Mouse (Mus musculus): ENCODE results near the gene Chrna4.

The Chrna4 gene

DNA sequence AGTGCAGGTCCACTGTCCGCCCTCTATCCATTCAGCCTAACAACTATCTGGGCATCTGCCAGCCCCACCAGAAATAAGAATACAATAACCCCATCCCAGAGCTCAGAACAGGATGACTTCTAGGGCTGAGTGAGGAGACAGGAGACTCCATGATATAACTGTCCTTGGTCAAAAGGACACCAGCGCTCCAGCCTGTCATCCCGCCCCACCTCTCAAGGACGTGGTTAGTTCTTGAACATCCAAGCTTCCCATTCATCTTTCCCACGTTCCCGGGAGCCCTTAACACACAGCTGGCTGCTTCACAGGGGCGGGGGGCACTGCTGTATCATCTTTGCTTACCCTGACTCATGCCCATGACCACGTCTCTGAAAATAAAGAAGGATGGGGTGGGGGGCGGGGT lies 5.6 kb upstream of the Chrna4 start:
- peaks cover 35% of the 10 kb centered on the region for H3K27me3 ChIP-seq (ENCODE audit: insufficient read depth, low read length)
- no peaks in the 10 kb centered on the region for H3K36me3 ChIP-seq (ENCODE audit: insufficient read depth, low read length)
- peaks cover 3% of the 10 kb centered on the region for H3K4me1 ChIP-seq (replicated peaks; ENCODE audit: low read depth, low read length)
- no peak for TF ChIP-seq POU5F1 (IDR thresholded peaks at IDR 0.05; ENCODE audit: borderline replicate concordance, low read length)
- TF ChIP-seq NANOG (IDR thresholded peaks at IDR 0.05; ENCODE audit: borderline replicate concordance, low read length), result no peak
- TF ChIP-seq CTCF (conservative IDR thresholded peaks at IDR 0.05; ENCODE audit: low read length), result no peak
- no peak overlapping the region for H3K4me3 ChIP-seq (replicated peaks; ENCODE audit: low read length)
- no peaks in the 10 kb centered on the region for H3K9me3 ChIP-seq (ENCODE audit: low read length)

DNA sequence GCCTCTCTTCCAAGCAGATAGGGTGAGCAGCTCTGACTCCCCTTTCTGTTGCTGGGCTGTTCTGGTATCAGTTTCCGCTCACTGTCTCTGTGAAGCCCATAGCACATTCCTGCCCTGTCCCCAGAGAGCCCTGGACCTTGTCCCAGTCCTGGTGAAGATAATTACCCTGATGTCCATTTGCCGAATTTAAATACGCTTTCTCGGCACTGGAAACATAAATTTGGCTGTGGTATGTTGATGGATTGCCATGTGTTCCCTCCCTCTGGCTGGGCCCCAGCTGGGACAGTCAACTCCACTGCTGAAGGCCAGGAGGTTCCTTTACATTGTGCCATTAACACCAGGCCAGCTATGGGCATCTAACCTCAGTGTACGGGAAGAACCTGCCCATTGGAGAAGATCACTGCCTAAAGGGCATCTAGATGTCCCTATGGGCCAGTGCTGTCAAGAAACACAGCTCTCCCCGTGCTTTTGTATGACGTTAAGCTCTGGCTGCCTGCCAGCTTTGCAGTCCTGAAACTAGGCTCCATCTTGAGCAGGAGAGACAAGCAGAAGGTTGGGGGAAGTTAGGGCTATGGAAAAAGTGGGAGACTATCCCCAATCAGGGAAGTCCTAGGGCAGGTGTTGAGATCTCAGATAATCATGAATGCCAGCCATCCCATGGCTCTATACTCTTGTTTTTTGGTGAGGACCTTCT lies 5.1 kb upstream of the Chrna4 start:
- Histone ChIP-seq H3K9me3 (ENCODE audit: low read length) (no peaks in the 10 kb centered on the region), H3K4me1 (replicated peaks; ENCODE audit: low read depth, low read length) (peaks cover 8% of the 10 kb centered on the region), H3K36me3 (ENCODE audit: insufficient read depth, low read length) (no peaks in the 10 kb centered on the region), H3K27me3 (ENCODE audit: insufficient read depth, low read length) (peaks cover 39% of the 10 kb centered on the region), H3K4me3 (replicated peaks; ENCODE audit: low read length) (no peak overlapping the region)
- TF ChIP-seq POU5F1 (IDR thresholded peaks at IDR 0.05; ENCODE audit: borderline replicate concordance, low read length) (no peak), NANOG (IDR thresholded peaks at IDR 0.05; ENCODE audit: borderline replicate concordance, low read length) (no peak), CTCF (conservative IDR thresholded peaks at IDR 0.05; ENCODE audit: low read length) (no peak)

GRCm38 (mm10) chr2:181044001-181044400 lies 655 bp upstream of the Chrna4 start:
- Histone ChIP-seq H3K4me1 (replicated peaks; ENCODE audit: low read depth, low read length) (peaks cover 40% of the 10 kb centered on the region), H3K27me3 (ENCODE audit: insufficient read depth, low read length) (peaks cover 54% of the 10 kb centered on the region), H3K36me3 (ENCODE audit: insufficient read depth, low read length) (no peaks in the 10 kb centered on the region), H3K4me3 (replicated peaks; ENCODE audit: low read length) (no peak overlapping the region), H3K9me3 (ENCODE audit: low read length) (no peaks in the 10 kb centered on the region)
- TF ChIP-seq NANOG (IDR thresholded peaks at IDR 0.05; ENCODE audit: borderline replicate concordance, low read length) (no peak), CTCF (conservative IDR thresholded peaks at IDR 0.05; ENCODE audit: low read length) (no peak), POU5F1 (IDR thresholded peaks at IDR 0.05; ENCODE audit: borderline replicate concordance, low read length) (no peak)

DNA sequence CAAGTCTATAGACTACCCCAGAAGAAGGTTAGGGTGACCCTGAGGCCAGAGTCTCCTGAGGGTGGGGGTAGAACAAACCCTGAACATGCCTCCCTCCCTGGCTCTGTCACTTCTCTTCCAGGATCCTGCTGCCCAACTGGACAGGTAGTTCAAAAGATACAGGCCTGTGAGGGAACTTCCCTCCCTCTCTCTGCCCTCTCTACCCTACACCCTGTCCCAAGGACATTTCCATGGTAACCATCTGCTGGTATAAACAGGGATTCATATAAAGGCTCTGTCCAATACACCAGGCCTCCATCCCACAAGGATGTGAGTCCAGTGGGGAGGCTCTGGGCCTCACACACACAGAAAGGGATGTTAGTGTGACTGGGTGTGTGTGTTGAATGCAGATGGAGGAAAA lies 970 bp downstream of the Chrna4 start:
- TF ChIP-seq NANOG (IDR thresholded peaks at IDR 0.05; ENCODE audit: borderline replicate concordance, low read length) (no peak), POU5F1 (IDR thresholded peaks at IDR 0.05; ENCODE audit: borderline replicate concordance, low read length) (no peak), CTCF (conservative IDR thresholded peaks at IDR 0.05; ENCODE audit: low read length) (no peak)
- H3K4me3 ChIP-seq (replicated peaks; ENCODE audit: low read length), result no peak overlapping the region

DNA sequence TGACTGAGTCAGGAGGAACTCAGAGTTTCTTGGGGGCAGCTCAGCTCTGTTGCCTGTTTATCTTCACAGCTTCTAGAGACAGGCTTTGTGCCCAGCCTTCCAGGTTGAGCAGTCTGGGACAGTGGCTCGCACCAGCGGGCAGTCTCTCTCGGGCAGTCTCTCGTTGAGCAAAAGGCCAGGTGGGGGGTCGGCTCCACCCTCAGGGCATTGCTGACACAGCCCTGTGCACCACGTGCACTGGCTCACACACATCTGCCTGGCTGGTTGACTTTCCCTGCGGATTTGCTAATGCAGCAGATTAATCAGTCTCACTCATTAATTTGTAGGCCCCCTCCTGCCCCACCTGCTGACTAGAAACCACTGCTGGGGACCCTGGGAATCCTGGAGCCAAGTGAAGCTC lies 1.4 kb downstream of the Chrna4 start:
- Histone ChIP-seq H3K36me3 (ENCODE audit: insufficient read depth, low read length) (no peaks in the 10 kb centered on the region), H3K4me1 (replicated peaks; ENCODE audit: low read depth, low read length) (peaks cover 50% of the 10 kb centered on the region), H3K27me3 (ENCODE audit: insufficient read depth, low read length) (peaks cover 65% of the 10 kb centered on the region), H3K4me3 (replicated peaks; ENCODE audit: low read length) (no peak overlapping the region; the same call in 1 of the 2 replicates), H3K9me3 (ENCODE audit: low read length) (no peaks in the 10 kb centered on the region)
- no peak for TF ChIP-seq CTCF (conservative IDR thresholded peaks at IDR 0.05; ENCODE audit: low read length)
- no peak for TF ChIP-seq POU5F1 (IDR thresholded peaks at IDR 0.05; ENCODE audit: borderline replicate concordance, low read length)
- TF ChIP-seq NANOG (IDR thresholded peaks at IDR 0.05; ENCODE audit: borderline replicate concordance, low read length), result no peak

More for the DNA sequence above, 970 bp downstream of the Chrna4 start:
- no peaks in the 10 kb centered on the region for H3K9me3 ChIP-seq (ENCODE audit: low read length)
- peaks cover 63% of the 10 kb centered on the region for H3K27me3 ChIP-seq (ENCODE audit: insufficient read depth, low read length)
- no peaks in the 10 kb centered on the region for H3K36me3 ChIP-seq (ENCODE audit: insufficient read depth, low read length)
- peaks cover 50% of the 10 kb centered on the region for H3K4me1 ChIP-seq (replicated peaks; ENCODE audit: low read depth, low read length)

DNA sequence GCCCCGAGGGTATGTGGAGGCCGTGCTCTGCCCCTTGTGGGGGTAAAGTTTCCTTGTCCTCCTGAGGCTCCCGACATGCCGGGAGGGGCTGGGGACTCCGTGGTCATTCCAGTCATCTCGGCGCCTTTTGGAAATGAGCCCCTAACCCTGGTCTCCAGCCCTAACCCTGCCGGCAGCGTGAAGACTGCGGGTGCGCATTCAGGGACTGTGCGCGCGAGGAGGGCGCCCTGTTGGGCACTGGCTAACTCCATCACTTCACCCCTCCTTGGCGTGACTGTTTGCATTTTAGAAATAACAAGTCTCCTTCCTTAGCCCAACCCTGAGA lies 4.0 kb downstream of the Chrna4 start:
- Histone ChIP-seq H3K36me3 (ENCODE audit: insufficient read depth, low read length) (no peaks in the 10 kb centered on the region), H3K4me3 (replicated peaks; ENCODE audit: low read length) (peak overlapping the region; percentile 81), H3K4me1 (replicated peaks; ENCODE audit: low read depth, low read length) (peaks cover 50% of the 10 kb centered on the region), H3K9me3 (ENCODE audit: low read length) (no peaks in the 10 kb centered on the region), H3K27me3 (ENCODE audit: insufficient read depth, low read length) (peaks cover 86% of the 10 kb centered on the region)
- TF ChIP-seq CTCF (conservative IDR thresholded peaks at IDR 0.05; ENCODE audit: low read length) (no peak), NANOG (IDR thresholded peaks at IDR 0.05; ENCODE audit: borderline replicate concordance, low read length) (no peak), POU5F1 (IDR thresholded peaks at IDR 0.05; ENCODE audit: borderline replicate concordance, low read length) (no peak)

DNA sequence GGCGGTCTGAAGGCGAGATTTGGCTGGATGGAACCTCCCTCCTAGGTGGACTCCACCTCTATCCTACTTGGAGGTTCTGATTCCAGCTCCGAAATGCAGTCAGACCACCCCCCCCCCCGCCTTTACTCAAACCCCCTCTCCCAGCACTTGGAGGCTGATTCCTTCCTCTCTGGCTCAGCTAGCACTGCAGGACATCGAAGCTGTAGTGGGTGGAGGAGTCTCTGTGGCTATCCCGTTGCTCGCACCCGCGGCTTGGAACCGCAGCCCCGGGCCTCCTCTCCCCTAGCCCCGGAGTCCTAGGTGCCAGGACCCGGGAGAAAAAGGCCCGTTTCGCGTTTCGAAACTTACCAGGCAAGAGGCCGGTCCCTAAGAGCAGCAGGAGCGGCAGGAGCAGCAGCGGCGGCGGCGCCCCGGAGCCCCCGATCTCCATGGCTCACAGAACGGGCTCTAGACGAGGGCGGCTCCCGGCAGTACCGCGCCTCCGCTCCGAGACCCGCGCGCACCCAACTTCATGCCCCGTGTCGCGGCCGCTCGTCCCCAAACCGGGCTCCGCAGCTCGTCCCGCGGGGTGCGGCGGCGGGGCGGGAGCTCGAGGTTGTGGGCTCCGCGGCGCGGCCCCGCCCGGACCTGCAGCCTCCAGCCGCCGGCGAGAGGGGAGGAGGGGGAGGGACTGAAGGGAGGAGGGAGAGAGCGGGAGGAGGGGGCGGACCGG lies 4.5 kb downstream of the Chrna4 start:
- Histone ChIP-seq H3K4me1 (replicated peaks; ENCODE audit: low read depth, low read length) (peaks cover 45% of the 10 kb centered on the region), H3K27me3 (ENCODE audit: insufficient read depth, low read length) (peaks cover 86% of the 10 kb centered on the region), H3K36me3 (ENCODE audit: insufficient read depth, low read length) (no peaks in the 10 kb centered on the region), H3K4me3 (replicated peaks; ENCODE audit: low read length) (peak overlapping the region; percentile 81), H3K9me3 (ENCODE audit: low read length) (no peaks in the 10 kb centered on the region)
- TF ChIP-seq NANOG (IDR thresholded peaks at IDR 0.05; ENCODE audit: borderline replicate concordance, low read length) (no peak), CTCF (conservative IDR thresholded peaks at IDR 0.05; ENCODE audit: low read length) (no peak), POU5F1 (IDR thresholded peaks at IDR 0.05; ENCODE audit: borderline replicate concordance, low read length) (no peak)

GRCm38 (mm10) chr2:181036561-181036960 lies 6.8 kb downstream of the Chrna4 start:
- Histone ChIP-seq H3K4me1 (replicated peaks; ENCODE audit: low read depth, low read length) (peaks cover 23% of the 10 kb centered on the region), H3K36me3 (ENCODE audit: insufficient read depth, low read length) (no peaks in the 10 kb centered on the region), H3K9me3 (ENCODE audit: low read length) (no peaks in the 10 kb centered on the region), H3K27me3 (ENCODE audit: insufficient read depth, low read length) (peaks cover 98% of the 10 kb centered on the region), H3K4me3 (replicated peaks; ENCODE audit: low read length) (no peak overlapping the region)
- no peak for TF ChIP-seq CTCF (conservative IDR thresholded peaks at IDR 0.05; ENCODE audit: low read length)
- TF ChIP-seq NANOG (IDR thresholded peaks at IDR 0.05; ENCODE audit: borderline replicate concordance, low read length), result no peak
- TF ChIP-seq POU5F1 (IDR thresholded peaks at IDR 0.05; ENCODE audit: borderline replicate concordance, low read length), result no peak

All from E14TG2a.4 (cell line).